Mouse (Mus musculus) C2C12 (cell line): ENCODE results near the gene Itpr1.

ENCODE experiments used
- CEBPB ChIP-seq: IDR thresholded peaks from one replicate; pipeline ENCODE4 v1.6.1; 2011; ENCODE audit warnings: low read depth, mild to moderate bottlenecking, control low read depth, moderate library complexity
- CTCF ChIP-seq: IDR thresholded peaks from one replicate; pipeline ENCODE4 v1.5.1; 2011; ENCODE audit not compliant: control insufficient read depth, insufficient read depth, insufficient read length
- FOSL1 ChIP-seq: IDR thresholded peaks from one replicate; pipeline ENCODE4 v1.8.0; 2011; ENCODE audit warnings: mild to moderate bottlenecking, low read length; ENCODE audit not compliant: poor library complexity, insufficient read depth, severe bottlenecking
- MAX ChIP-seq: IDR thresholded peaks from one replicate; pipeline ENCODE4 v1.6.1; 2011; ENCODE audit warnings: mild to moderate bottlenecking, control low read depth
- MYOD1 ChIP-seq: IDR thresholded peaks from one replicate; pipeline ENCODE4 v1.6.1; 2011; ENCODE audit warnings: low read depth; ENCODE audit not compliant: control insufficient read depth, insufficient read length
- MYOG ChIP-seq: IDR thresholded peaks from one replicate; pipeline ENCODE4 v1.6.1; 2011; ENCODE audit not compliant: control insufficient read depth, insufficient read length; ENCODE audit errors: extremely low read depth
- USF1 ChIP-seq: IDR thresholded peaks from one replicate; pipeline ENCODE4 v1.6.1; 2011; ENCODE audit warnings: low read depth, mild to moderate bottlenecking, control low read depth, moderate library complexity

GRCm38 (mm10) chr6:108240004-108240403 is 27.1 kb downstream of the Itpr1 start:
- TF ChIP-seq MAX, result no peak
- TF ChIP-seq CTCF, result no peak
- no peak for TF ChIP-seq MYOD1
- TF ChIP-seq USF1, result no peak
- no peak for TF ChIP-seq MYOG
- no peak for TF ChIP-seq CEBPB
- no peak for TF ChIP-seq FOSL1
